15 mouse cellular contexts compared by ENCODE assay signal in genomic region chr2:21043302-21043701, GRCm38 (mm10).
A peak's percentile ranks its signal among the peaks of the same experiment; 100 is the strongest.
DNase-seq lines count a peak whose midpoint lies in the region; ATAC-seq and TF ChIP-seq lines count a peak whose summit lies in the region.
"Had no signal": no experiment of that assay in that cellular context is flagged by ENCODE, and none has a peak within 500 bp of the region (broad histone marks: within the 10 kb centered on the region; RNA-seq: fewer than 3 reads in every experiment).

No protein-coding gene starts in this region.

- H3K9me3 ChIP-seq in heart, embryonic 16.5 days (replicated peaks; ENCODE audit: control insufficient read depth, low read length) = no peaks in the 10 kb centered on the region
- H3K9me3 ChIP-seq in lung, embryonic 16.5 days (ENCODE audit: control insufficient read depth, low read length) = no peaks in the 10 kb centered on the region
- H3K9me3 ChIP-seq: kidney, embryonic 15.5 days; liver, embryonic 15.5 days had no signal

- TF ChIP-seq CTCF in brain, embryonic 14.5 days (IDR thresholded peaks at IDR 0.05; ENCODE audit: borderline replicate concordance, extremely low read depth, insufficient read depth, insufficient read length) = no peak

- 34% methylated on average over 4 of the region's 4 CpGs for WGBS in heart, embryonic 16.5 days
- WGBS in lung, embryonic 16.5 days = 19% methylated on average over 4 of the region's 4 CpGs

- no peaks in the 10 kb centered on the region for H3K36me3 ChIP-seq in heart, embryonic 16.5 days (ENCODE audit: control insufficient read depth, insufficient read depth)
- H3K36me3 ChIP-seq in lung, embryonic 16.5 days (ENCODE audit: control insufficient read depth, insufficient read depth, low read length) = no peaks in the 10 kb centered on the region
- H3K36me3 ChIP-seq: kidney, embryonic 15.5 days; liver, embryonic 15.5 days had no signal

- H3K9ac ChIP-seq in heart, embryonic 16.5 days (ENCODE audit: low read length) = no peak overlapping the region
- H3K9ac ChIP-seq in lung, embryonic 16.5 days (ENCODE audit: low read length) = no peak overlapping the region
- H3K9ac ChIP-seq: kidney, embryonic 15.5 days; liver, embryonic 15.5 days had no signal

- intact Hi-C loops in heart, postnatal 10 days (cut with DNase I) = no loop called here

- DNase-seq in heart, postnatal 10 days = no peak
- no peak for DNase-seq in lung, postnatal 25 days (ENCODE audit: low spot score)
- DNase-seq in brain, embryonic 14.5 days (ENCODE audit: low read depth) = peak; percentile 54
- peak; percentile 29 for DNase-seq in retina, embryonic 14.5 days (ENCODE audit: low spot score)
- DNase-seq in right cerebral cortex, postnatal 14 days = no peak
- DNase-seq: adrenal gland, postnatal 25 days; cerebellum, adult 9-10 months; thymus, postnatal 4 days had no signal

- H3K27ac ChIP-seq in heart, embryonic 16.5 days (ENCODE audit: low read length) = no peak overlapping the region
- H3K27ac ChIP-seq in lung, embryonic 16.5 days (ENCODE audit: low read length) = peak overlapping the region; percentile 15; the same call in 1 of the 2 replicates
- H3K27ac ChIP-seq: kidney, embryonic 15.5 days; liver, embryonic 15.5 days had no signal

- no peak overlapping the region for H3K4me2 ChIP-seq in heart, embryonic 16.5 days (ENCODE audit: low read depth, low read length)
- no peak overlapping the region for H3K4me2 ChIP-seq in lung, embryonic 16.5 days (ENCODE audit: low read depth, low read length)
- H3K4me2 ChIP-seq: kidney, embryonic 15.5 days; liver, embryonic 15.5 days had no signal

- no peaks in the 10 kb centered on the region for H3K27me3 ChIP-seq in heart, embryonic 16.5 days (ENCODE audit: control insufficient read depth, insufficient read depth, low read length)
- H3K27me3 ChIP-seq in lung, embryonic 16.5 days (ENCODE audit: control insufficient read depth, insufficient read depth, low read depth, low read length) = no peaks in the 10 kb centered on the region
- H3K27me3 ChIP-seq: kidney, embryonic 15.5 days; liver, embryonic 15.5 days; Patski had no signal

- H3K4me3 ChIP-seq in heart, embryonic 16.5 days (ENCODE audit: low read length) = no peak overlapping the region
- H3K4me3 ChIP-seq in lung, embryonic 16.5 days (ENCODE audit: low read length) = no peak overlapping the region
- H3K4me3 ChIP-seq: kidney, embryonic 15.5 days; liver, embryonic 15.5 days; myocyte had no signal

- 0 out of 2 replicates have a peak, but pooled peaks cover under 1% of the 10 kb centered on the region for H3K4me1 ChIP-seq in heart, embryonic 16.5 days (ENCODE audit: control insufficient read depth, insufficient read depth, low read length)
- H3K4me1 ChIP-seq in lung, embryonic 16.5 days (replicated peaks; ENCODE audit: control insufficient read depth, insufficient read depth, low read length) = peaks cover 12% of the 10 kb centered on the region
- H3K4me1 ChIP-seq: kidney, embryonic 15.5 days; liver, embryonic 15.5 days had no signal

- ATAC-seq in heart, embryonic 16.5 days (replicated peaks; ENCODE audit: extremely low read depth, insufficient read depth, low FRiP score) = 0 out of 2 replicates have a peak, but pooled peaks have one; percentile 52
- peak; percentile 86 for ATAC-seq in lung, embryonic 16.5 days (ENCODE audit: low read depth)
- ATAC-seq: activated CD4-positive, CD25-positive, alpha-beta regulatory T cell, adult 4 months; Patski had no signal

- TF ChIP-seq POLR2A in brain, embryonic 14.5 days (IDR thresholded peaks at IDR 0.05; ENCODE audit: borderline replicate concordance, extremely low read depth, insufficient read depth, insufficient read length, poor library complexity, severe bottlenecking) = no peak

Comparison
In these comparisons a context has a peak if more than half of its experiments do, and no peak if none do; other contexts are left out.
1. DNase-seq: peak in brain, embryonic 14.5 days (single experiment) and retina, embryonic 14.5 days (single experiment); none in heart, postnatal 10 days (0 of 2), lung, postnatal 25 days (single experiment) and right cerebral cortex, postnatal 14 days (single experiment).